In genomic region chr19:59469035-59469949, GRCm38 (mm10) we compare ENCODE assay signal across 9 mouse cellular contexts. TPM values are rescaled to one million over a fixed set of nuclear protein-coding genes. Genes with fewer than 3 reads are reported as not detected.
DNase-seq lines count a peak whose midpoint lies in the region; ATAC-seq lines count a peak whose summit lies in the region.
"Had no signal": no experiment of that assay in that cellular context is flagged by ENCODE, and none has a peak within 500 bp of the region (broad histone marks: within the 10 kb centered on the region; RNA-seq: fewer than 3 reads in every experiment).

No protein-coding gene starts in this region.

- peaks cover 88% of the 10 kb centered on the region for H3K27me3 ChIP-seq in embryonic facial prominence, embryonic 15.5 days
- H3K27me3 ChIP-seq in midbrain, embryonic 16.5 days (ENCODE audit: control insufficient read depth, insufficient read depth, low read depth, low read length), result peaks cover 63% of the 10 kb centered on the region

- intact Hi-C loops in left cerebral cortex, postnatal 25 days (cut with DNase I), result no loop called here

- H3K9me3 ChIP-seq in embryonic facial prominence, embryonic 15.5 days (replicated peaks), result no peaks in the 10 kb centered on the region
- H3K9me3 ChIP-seq in midbrain, embryonic 16.5 days (replicated peaks; ENCODE audit: control insufficient read depth, low read length, poor library complexity, severe bottlenecking), result no peaks in the 10 kb centered on the region

- no peak overlapping the region for H3K9ac ChIP-seq in embryonic facial prominence, embryonic 15.5 days
- 0 out of 2 replicates have a peak overlapping the region, but pooled peaks have one; percentile 12 for H3K9ac ChIP-seq in midbrain, embryonic 16.5 days (ENCODE audit: low read depth, low read length)

- peaks cover 37% of the 10 kb centered on the region for H3K4me1 ChIP-seq in embryonic facial prominence, embryonic 15.5 days
- peaks cover 23% of the 10 kb centered on the region for H3K4me1 ChIP-seq in midbrain, embryonic 16.5 days (ENCODE audit: control insufficient read depth, insufficient read depth, low read length)

- ATAC-seq in embryonic facial prominence, embryonic 15.5 days (ENCODE audit: insufficient number of reproducible peaks, low FRiP score, low TSS enrichment, low read depth), result peak; percentile 11; the same call in 1 of the 2 replicates
- peak; percentile 34; the same call in 1 of the 2 replicates for ATAC-seq in midbrain, embryonic 16.5 days

- peak overlapping the region; percentile 34 for H3K4me3 ChIP-seq in embryonic facial prominence, embryonic 15.5 days (replicated peaks)
- H3K4me3 ChIP-seq in midbrain, embryonic 16.5 days (ENCODE audit: low read depth, low read length), result peak overlapping the region; percentile 19

- peak; percentile 24 to 39 for DNase-seq in layer of hippocampus, postnatal 36 days
- no peak for DNase-seq in layer of hippocampus, adult 18-20 months (ENCODE audit: low spot score in 2 of 2)
- peak; percentile 59 to 64 for DNase-seq in kidney, adult 8-10 months
- no peak for DNase-seq in left cerebral cortex, postnatal 25 days (ENCODE audit: low spot score in 2 of 2)
- DNase-seq in left cerebral cortex, adult 8-10 months (ENCODE audit: low spot score in 2 of 2), result no peak
- DNase-seq in cerebellum, adult 9-10 months, result no peak

- H3K27ac ChIP-seq in embryonic facial prominence, embryonic 15.5 days (replicated peaks), result 0 out of 2 replicates have a peak overlapping the region, but pooled peaks have one; percentile 17
- H3K27ac ChIP-seq in midbrain, embryonic 16.5 days (ENCODE audit: low read length), result no peak overlapping the region

- peak overlapping the region; percentile 54 for H3K4me2 ChIP-seq in embryonic facial prominence, embryonic 15.5 days (replicated peaks)
- peak overlapping the region; percentile 41 for H3K4me2 ChIP-seq in midbrain, embryonic 16.5 days (ENCODE audit: low read length)

- no peaks in the 10 kb centered on the region for H3K36me3 ChIP-seq in embryonic facial prominence, embryonic 15.5 days
- no peaks in the 10 kb centered on the region for H3K36me3 ChIP-seq in midbrain, embryonic 16.5 days (ENCODE audit: control insufficient read depth, insufficient read depth, low read length)

- 6% methylated on average over 35 of the region's 35 CpGs for WGBS in embryonic facial prominence, embryonic 15.5 days
- 1% methylated on average over 35 of the region's 35 CpGs for WGBS in midbrain, embryonic 16.5 days

RNA-seq across cellular contexts. Expression of gene Emx2, which starts 11.1 kb away (rescaled TPM):
- total RNA-seq in layer of hippocampus, postnatal 36 days (2021), result 10 to 100 TPM; 27.0 to 29.0 TPM
- total RNA-seq in layer of hippocampus, adult 18-20 months (2021), result 10 to 100 TPM; 29.4 to 31.3 TPM
- 15.6 and 18.2 TPM in 2 replicates for polyA plus RNA-seq in embryonic facial prominence, embryonic 15.5 days (2015; fragmentation: Nextera tagmentation; extraction: Ambion mirVana)
- polyA plus RNA-seq in midbrain, embryonic 16.5 days (2015; fragmentation: Nextera tagmentation; extraction: Ambion mirVana), result 10.8 and 14.2 TPM in 2 replicates
- 10 to 100 TPM; 16.1 to 19.2 TPM for total RNA-seq in left cerebral cortex, postnatal 25 days (2021)
- 10 to 100 TPM in 3 of 4 experiments, 1 to 10 TPM in 1; 9.1 to 13.3 (median 11.3) TPM for total RNA-seq in left cerebral cortex, adult 8-10 months (2022)
- polyA plus RNA-seq: large intestine, adult 2 months had no signal

Comparison
In these comparisons a context has a peak if more than half of its experiments do, and no peak if none do; other contexts are left out.
1. DNase-seq: peak in layer of hippocampus, postnatal 36 days (2 of 2) and kidney, adult 8-10 months (2 of 2); none in layer of hippocampus, adult 18-20 months (0 of 2), left cerebral cortex, postnatal 25 days (0 of 2), left cerebral cortex, adult 8-10 months (0 of 2) and cerebellum, adult 9-10 months (single experiment).